Mouse (Mus musculus) testis, adult 2 months (tissue): Measurements from ENCODE around the gene Calm3. TPM values are rescaled to one million over a fixed set of nuclear protein-coding genes. Genes with fewer than 3 reads are reported as not detected.
"Not testable (repeated sequence)": the region's sequence is repeated elsewhere in the genome, so short reads cannot be mapped to it uniquely, and the experiment has no call there.

ENCODE experiments used
- H3K27ac ChIP-seq: fragments of 200-500 bp; 2 replicates; pipeline ENCODE4 v1.5.1; 2012; ENCODE audit warnings: low read depth, low read length; ENCODE audit not compliant: control insufficient read depth, insufficient read depth
- H3K27me3 ChIP-seq: fragments of 200-500 bp; 2 replicates; pipeline ENCODE4 v1.6.1; 2012; ENCODE audit warnings: mild to moderate bottlenecking, low read length, moderate library complexity; ENCODE audit not compliant: control insufficient read depth, insufficient read depth
- H3K36me3 ChIP-seq: fragments of 200-500 bp; 2 replicates; pipeline ENCODE4 v1.6.1; 2012; ENCODE audit warnings: mild to moderate bottlenecking, low read length; ENCODE audit not compliant: control insufficient read depth, insufficient read depth
- H3K4me1 ChIP-seq: fragments of 200-500 bp; 2 replicates; pipeline ENCODE4 v1.6.1; 2012; ENCODE audit warnings: low read length; ENCODE audit not compliant: control insufficient read depth, insufficient read depth
- H3K4me3 ChIP-seq: fragments of 200-500 bp; 2 replicates; pipeline ENCODE4 v1.5.1; 2012; ENCODE audit warnings: low read depth, mild to moderate bottlenecking, low read length, moderate library complexity, mixed read lengths; ENCODE audit not compliant: control insufficient read depth
- CTCF ChIP-seq: fragments of 200-500 bp; IDR thresholded peaks from 2 replicates; pipeline ENCODE4 v1.5.1; 2012; ENCODE audit warnings: low read depth, mild to moderate bottlenecking, inconsistent platforms, low read length, moderate library complexity; ENCODE audit not compliant: control insufficient read depth, insufficient read depth, insufficient replicate concordance
- POLR2A ChIP-seq: fragments of 200-500 bp; IDR thresholded peaks from 2 replicates; pipeline ENCODE4 v1.6.1; 2012; ENCODE audit warnings: low read depth, mild to moderate bottlenecking, inconsistent platforms, low read length, moderate library complexity; ENCODE audit not compliant: control insufficient read depth
- polyA plus RNA-seq: library from polyadenylated mRNA; depleted of rRNA; stranded (reverse); fragments of >200 nt; gene quantifications from 2 replicates; pipeline ENCODE4 v1.2.3, GENCODE M21; 2012

Calm3 gene
- polyA plus RNA-seq, 1 experiment, result 509 TPM

- Histone ChIP-seq H3K27me3 (no peaks in the 10 kb centered on the region), H3K36me3 (no peaks in the 10 kb centered on the region; the same call in 1 of the 2 replicates), H3K27ac (no peak overlapping the region), H3K4me3 (no peak overlapping the region), H3K4me1 (peaks cover 22% of the 10 kb centered on the region)
- TF ChIP-seq CTCF (no peak), POLR2A (no peak)
These were observed 31.8 kb upstream of the Calm3 start for GRCm38 (mm10) chr7:16955712-16956111.

GRCm38 (mm10) chr7:16953776-16954175 lies 29.9 kb upstream of the Calm3 start:
- not testable (repeated sequence) for H3K27me3 ChIP-seq, H3K4me3 ChIP-seq, H3K36me3 ChIP-seq, H3K27ac ChIP-seq
- peaks cover 16% of the 10 kb centered on the region for H3K4me1 ChIP-seq

GRCm38 (mm10) chr7:16950861-16951635 lies 27.1 kb upstream of the Calm3 start:
- H3K36me3 ChIP-seq, result no peaks in the 10 kb centered on the region; the same call in 1 of the 2 replicates
- H3K27me3 ChIP-seq, result no peaks in the 10 kb centered on the region
- H3K4me1 ChIP-seq, result peaks cover 26% of the 10 kb centered on the region
- H3K27ac ChIP-seq, result peak overlapping the region; percentile 94
- peak overlapping the region; percentile 96 for H3K4me3 ChIP-seq
- TF ChIP-seq POLR2A (no peak), CTCF (peak; percentile 65; the same call in 1 of the 2 replicates)

GRCm38 (mm10) chr7:16949908-16950841 lies 26.3 kb upstream of the Calm3 start:
- H3K4me3 ChIP-seq, result peak overlapping the region; percentile 96
- no peaks in the 10 kb centered on the region; the same call in 1 of the 2 replicates for H3K36me3 ChIP-seq
- peak overlapping the region; percentile 94 for H3K27ac ChIP-seq
- peak; percentile 90 for TF ChIP-seq POLR2A
- TF ChIP-seq CTCF, result peak; percentile 71; the same call in 1 of the 2 replicates
- H3K4me1 ChIP-seq, result peaks cover 31% of the 10 kb centered on the region
- H3K27me3 ChIP-seq, result no peaks in the 10 kb centered on the region

GRCm38 (mm10) chr7:16948923-16949458 lies 25.1 kb upstream of the Calm3 start:
- Histone ChIP-seq H3K27me3 (no peaks in the 10 kb centered on the region), H3K4me3 (peak overlapping the region; percentile 96), H3K27ac (peak overlapping the region; percentile 94; the same call in 1 of the 2 replicates), H3K4me1 (peaks cover 37% of the 10 kb centered on the region), H3K36me3 (no peaks in the 10 kb centered on the region; the same call in 1 of the 2 replicates)
- TF ChIP-seq CTCF (no peak), POLR2A (peak; percentile 27; the same call in 1 of the 2 replicates)

- H3K4me1 ChIP-seq, result peaks cover 37% of the 10 kb centered on the region
These were observed 24.0 kb upstream of the Calm3 start for GRCm38 (mm10) chr7:16947959-16948361.

More at GRCm38 (mm10) chr7:16947959-16948361, 24.0 kb upstream of the Calm3 start:
- Histone ChIP-seq H3K27ac (0 out of 2 replicates have a peak overlapping the region, but pooled peaks have one; percentile 43), H3K36me3 (no peaks in the 10 kb centered on the region; the same call in 1 of the 2 replicates), H3K27me3 (no peaks in the 10 kb centered on the region), H3K4me3 (peak overlapping the region; percentile 96)
- no peak; the same call in 1 of the 2 replicates for TF ChIP-seq POLR2A
- no peak for TF ChIP-seq CTCF
